Mouse (Mus musculus) kidney, embryonic 14.5 days (tissue): ENCODE data around the gene Six3. TPM values are rescaled to one million over a fixed set of nuclear protein-coding genes. Genes with fewer than 3 reads are reported as not detected.

Experiments used
- ATAC-seq: fragments of 200-750 bp; cut with Nextera tagmentation; 2 replicates; pipeline ENCODE4 v1.8.0; 2017; ENCODE audit warnings: moderate number of reproducible peaks, mild to moderate bottlenecking, moderate TSS enrichment, moderate library complexity; ENCODE audit not compliant: low FRiP score, low TSS enrichment
- H3K27ac ChIP-seq: fragments of 300-500 bp; sonication (generic); 2 replicates; pipeline ENCODE4 v1.5.1; 2014; ENCODE audit warnings: low read depth, mild to moderate bottlenecking, low read length, moderate library complexity, mixed read lengths
- H3K27me3 ChIP-seq: fragments of 300-500 bp; sonication (generic); 2 replicates; pipeline ENCODE4 v1.6.1; 2014; ENCODE audit warnings: mild to moderate bottlenecking, low read length; ENCODE audit not compliant: control insufficient read depth, insufficient read depth
- H3K36me3 ChIP-seq: fragments of 300-500 bp; sonication (generic); 2 replicates; pipeline ENCODE4 v1.6.1; 2014; ENCODE audit warnings: low read length, mixed read lengths; ENCODE audit not compliant: control insufficient read depth, insufficient read depth
- H3K4me1 ChIP-seq: fragments of 300-500 bp; sonication (generic); 2 replicates; pipeline ENCODE4 v1.6.1; 2014; ENCODE audit warnings: low read length, mixed read lengths; ENCODE audit not compliant: control insufficient read depth, insufficient read depth
- H3K4me2 ChIP-seq: fragments of 300-500 bp; sonication (generic); replicated peaks from 2 replicates; pipeline ENCODE4 v1.6.1; 2014; ENCODE audit warnings: low read depth, mild to moderate bottlenecking, low read length
- H3K4me3 ChIP-seq: fragments of 300-500 bp; sonication (generic); 2 replicates; pipeline ENCODE4 v1.5.1; 2014; ENCODE audit warnings: mild to moderate bottlenecking, low read length
- H3K9ac ChIP-seq: fragments of 300-500 bp; sonication (generic); 2 replicates; pipeline ENCODE4 v1.6.1; 2014; ENCODE audit warnings: low read depth, mild to moderate bottlenecking, low read length, moderate library complexity
- H3K9me3 ChIP-seq: fragments of 300-500 bp; sonication (generic); 2 replicates; pipeline ENCODE4 v1.6.1; 2016; ENCODE audit warnings: low read length; ENCODE audit not compliant: control insufficient read depth
- WGBS: fragments of 180-500 bp; shearing (Covaris S2); extraction: QIAGEN DNeasy Blood & Tissue Kit; methylation state at CpG from one replicate; pipeline ENCODE4 v1.1.7; 2014; 5-methylcytosine and 5-hydroxymethylcytosine counted together
- polyA plus RNA-seq: library from polyadenylated mRNA; unstranded; fragments of >200 nt; fragmentation: Nextera tagmentation; extraction: Ambion mirVana; gene quantifications from 2 replicates; pipeline ENCODE4 v1.2.1, GENCODE M21; 2014

The Six3 gene
- polyA plus RNA-seq, 1 experiment from 2014 or later: not detected

DNA sequence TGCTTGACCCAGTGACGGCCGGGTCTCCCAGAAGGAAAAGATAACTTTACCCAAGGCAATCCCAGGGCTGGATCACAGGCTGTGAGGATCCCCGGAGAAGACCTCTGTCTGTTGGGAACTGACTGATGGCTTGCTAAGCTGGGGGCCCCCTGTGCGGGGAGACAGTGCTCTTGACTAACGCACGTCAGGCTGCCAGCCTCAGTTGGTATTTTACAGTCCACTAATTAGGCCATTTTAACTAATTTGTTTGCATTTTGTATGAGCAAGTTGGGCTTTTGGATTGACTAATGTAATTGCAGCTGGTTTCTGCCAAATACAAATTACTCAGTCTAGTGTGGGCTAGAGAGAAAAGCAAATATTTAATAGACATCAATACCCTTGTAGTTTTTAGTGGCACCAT, 21.4 kb upstream of the Six3 start:
- Histone ChIP-seq H3K36me3 (no peaks in the 10 kb centered on the region), H3K4me2 (no peak overlapping the region)
- no peak for ATAC-seq

DNA sequence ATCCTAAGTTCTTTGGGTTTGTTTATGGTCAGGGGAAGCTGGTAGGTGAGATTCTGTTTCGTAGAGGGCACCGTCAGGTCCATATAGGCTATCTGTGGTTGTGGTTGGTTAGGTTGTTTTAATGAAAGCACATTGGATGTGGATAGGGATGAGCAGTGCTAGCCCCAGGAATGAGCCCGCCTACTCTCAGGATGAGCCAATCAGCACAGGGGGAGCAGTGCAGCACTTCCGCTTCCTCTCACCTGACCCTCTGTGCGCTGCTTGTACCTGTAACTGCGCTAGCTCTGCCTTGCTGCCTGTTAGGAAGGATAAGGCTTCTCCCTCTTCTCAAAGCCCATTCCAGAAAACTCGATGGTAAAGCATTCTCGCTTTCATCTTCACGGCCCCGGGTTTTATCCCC, 17.6 kb upstream of the Six3 start:
- no peaks in the 10 kb centered on the region for H3K36me3 ChIP-seq
- H3K4me2 ChIP-seq: no peak overlapping the region
- no peaks in the 10 kb centered on the region for H3K27me3 ChIP-seq
- H3K4me1 ChIP-seq: no peaks in the 10 kb centered on the region
- no peak overlapping the region for H3K9ac ChIP-seq
- H3K27ac ChIP-seq: no peak overlapping the region
- no peak overlapping the region for H3K4me3 ChIP-seq
- 50% methylated on average over 10 of the region's 10 CpGs for WGBS
- no peaks in the 10 kb centered on the region for H3K9me3 ChIP-seq
- no peak for ATAC-seq

More for the DNA sequence above, 21.4 kb upstream of the Six3 start:
- no peaks in the 10 kb centered on the region for H3K9me3 ChIP-seq
- no peaks in the 10 kb centered on the region for H3K27me3 ChIP-seq
- no peak overlapping the region for H3K27ac ChIP-seq
- no peaks in the 10 kb centered on the region for H3K4me1 ChIP-seq
- no peak overlapping the region for H3K9ac ChIP-seq
- 79% methylated on average over 6 of the region's 6 CpGs for WGBS
- no peak overlapping the region for H3K4me3 ChIP-seq

DNA sequence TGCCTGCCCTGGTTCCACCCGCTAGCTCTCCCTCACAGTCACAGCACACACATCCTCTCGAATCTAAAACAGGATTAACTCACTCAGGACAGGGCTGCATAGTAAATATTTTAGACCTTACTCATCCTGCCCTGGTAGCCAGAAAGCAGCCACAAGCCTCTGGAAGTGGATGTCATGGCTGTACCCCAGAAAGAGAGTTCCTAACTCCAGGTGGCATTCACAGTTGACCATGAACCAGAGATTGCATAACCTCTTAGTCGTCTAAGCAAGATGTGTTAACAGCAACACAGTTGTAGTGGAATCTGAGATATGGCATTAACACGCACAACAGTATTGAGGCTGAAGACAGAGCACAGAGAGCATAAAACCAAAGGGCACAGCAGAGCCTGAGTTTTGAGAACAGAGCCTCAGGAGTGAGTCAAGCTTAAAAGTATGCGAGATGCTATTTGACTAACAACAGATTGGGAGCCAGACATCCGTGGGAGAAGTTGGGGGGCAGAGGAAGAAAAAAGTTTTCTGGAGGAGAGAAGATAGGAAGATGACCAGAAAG, 17.0 kb upstream of the Six3 start:
- no peak for ATAC-seq
- Histone ChIP-seq H3K4me3 (no peak overlapping the region), H3K4me2 (no peak overlapping the region), H3K9me3 (no peaks in the 10 kb centered on the region), H3K9ac (no peak overlapping the region), H3K27ac (no peak overlapping the region), H3K4me1 (no peaks in the 10 kb centered on the region), H3K36me3 (no peaks in the 10 kb centered on the region), H3K27me3 (no peaks in the 10 kb centered on the region)
- 41% methylated on average over 6 of the region's 6 CpGs for WGBS

DNA sequence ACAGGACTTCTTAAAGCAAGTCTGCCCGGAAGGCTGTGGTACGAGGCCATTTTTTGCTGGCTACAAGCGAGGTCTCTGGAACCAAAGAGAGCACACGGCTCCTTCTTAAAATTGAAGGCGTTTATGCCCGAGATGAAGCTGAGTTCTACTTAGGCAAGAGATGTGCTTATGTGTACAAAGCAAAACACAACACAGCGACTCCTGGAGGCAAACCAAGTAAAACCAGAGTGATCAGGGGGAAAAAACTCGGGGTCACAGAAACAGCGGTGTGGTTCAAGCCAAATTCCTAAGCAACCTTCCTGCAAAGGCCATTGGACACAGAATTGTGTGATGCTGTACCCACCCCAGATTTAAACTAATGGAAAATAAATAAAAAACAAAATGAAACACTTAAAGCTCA, 13.9 kb upstream of the Six3 start:
- no peak for ATAC-seq
- Histone ChIP-seq H3K9ac (no peak overlapping the region), H3K36me3 (no peaks in the 10 kb centered on the region), H3K9me3 (no peaks in the 10 kb centered on the region), H3K4me1 (no peaks in the 10 kb centered on the region), H3K4me2 (no peak overlapping the region), H3K27ac (no peak overlapping the region), H3K4me3 (no peak overlapping the region), H3K27me3 (peaks cover 23% of the 10 kb centered on the region)
- WGBS: 69% methylated on average over 9 of the region's 9 CpGs

DNA sequence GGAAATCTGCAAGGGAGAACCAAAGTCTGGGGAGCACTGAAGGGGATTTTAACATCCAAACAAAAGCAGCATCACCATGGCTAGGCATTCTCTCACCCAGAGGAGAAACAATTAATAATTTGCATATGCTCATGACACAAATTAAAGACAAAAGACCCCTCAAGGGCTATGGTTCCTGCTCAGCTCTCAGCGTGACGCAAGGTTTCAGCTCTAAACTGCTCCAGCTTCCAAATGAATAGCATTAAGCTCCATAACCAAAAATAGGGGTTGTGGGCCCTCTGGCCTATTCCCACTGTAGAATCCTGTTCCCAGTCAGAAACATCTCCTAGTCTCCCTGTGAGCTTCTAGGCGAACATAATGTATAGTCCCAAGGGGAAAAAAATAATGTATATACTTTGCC, 6.9 kb upstream of the Six3 start:
- Histone ChIP-seq H3K4me1 (no peaks in the 10 kb centered on the region), H3K9me3 (no peaks in the 10 kb centered on the region), H3K27ac (no peak overlapping the region), H3K9ac (no peak overlapping the region), H3K4me2 (no peak overlapping the region), H3K27me3 (peaks cover 84% of the 10 kb centered on the region), H3K36me3 (no peaks in the 10 kb centered on the region), H3K4me3 (no peak overlapping the region)
- WGBS: 6% methylated on average over 3 of the region's 3 CpGs
- no peak for ATAC-seq

DNA sequence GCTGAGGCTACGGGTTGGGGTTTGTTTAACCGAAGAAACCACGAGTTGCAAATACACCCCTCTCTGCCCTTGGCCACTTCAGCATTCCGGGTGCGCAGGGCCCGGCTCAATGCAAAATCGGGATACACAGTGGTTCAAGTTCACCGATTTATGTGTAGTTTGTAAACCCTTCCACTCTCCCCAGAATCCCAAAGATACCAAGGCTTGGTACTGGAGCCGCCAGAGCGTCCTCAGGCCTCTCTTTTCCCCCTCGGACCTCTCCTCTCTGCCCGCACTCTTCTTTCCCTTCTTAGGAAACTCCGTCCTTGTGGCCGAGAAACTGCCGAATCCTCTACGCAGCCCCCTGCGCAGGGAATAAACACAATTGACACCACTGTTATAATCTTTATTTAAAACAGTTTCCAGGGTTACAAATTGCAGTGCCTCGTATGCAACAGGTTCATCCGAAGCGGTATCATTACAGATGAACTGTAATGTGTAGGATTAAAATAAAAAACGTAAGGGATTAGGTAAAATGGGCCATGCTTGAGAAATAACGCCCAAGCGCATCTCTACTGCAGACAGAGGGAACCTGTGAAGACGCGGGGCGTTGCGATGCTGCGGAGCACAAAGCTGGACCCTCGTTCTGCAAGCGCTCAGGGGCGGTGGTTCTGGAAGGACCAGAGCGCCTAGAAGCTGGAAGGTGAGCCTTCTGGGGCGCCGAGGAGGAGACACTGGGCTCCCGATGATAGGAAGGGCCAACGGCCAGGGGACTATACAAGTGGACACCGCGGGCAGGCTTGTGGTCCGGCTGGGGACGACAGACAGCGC, 5.6 kb upstream of the Six3 start:
- Histone ChIP-seq H3K4me2 (no peak overlapping the region), H3K9ac (no peak overlapping the region), H3K27ac (no peak overlapping the region), H3K4me1 (no peaks in the 10 kb centered on the region), H3K9me3 (no peaks in the 10 kb centered on the region), H3K36me3 (no peaks in the 10 kb centered on the region), H3K27me3 (peaks cover 86% of the 10 kb centered on the region), H3K4me3 (no peak overlapping the region)
- 1% methylated on average over 41 of the region's 41 CpGs for WGBS
- ATAC-seq: no peak

DNA sequence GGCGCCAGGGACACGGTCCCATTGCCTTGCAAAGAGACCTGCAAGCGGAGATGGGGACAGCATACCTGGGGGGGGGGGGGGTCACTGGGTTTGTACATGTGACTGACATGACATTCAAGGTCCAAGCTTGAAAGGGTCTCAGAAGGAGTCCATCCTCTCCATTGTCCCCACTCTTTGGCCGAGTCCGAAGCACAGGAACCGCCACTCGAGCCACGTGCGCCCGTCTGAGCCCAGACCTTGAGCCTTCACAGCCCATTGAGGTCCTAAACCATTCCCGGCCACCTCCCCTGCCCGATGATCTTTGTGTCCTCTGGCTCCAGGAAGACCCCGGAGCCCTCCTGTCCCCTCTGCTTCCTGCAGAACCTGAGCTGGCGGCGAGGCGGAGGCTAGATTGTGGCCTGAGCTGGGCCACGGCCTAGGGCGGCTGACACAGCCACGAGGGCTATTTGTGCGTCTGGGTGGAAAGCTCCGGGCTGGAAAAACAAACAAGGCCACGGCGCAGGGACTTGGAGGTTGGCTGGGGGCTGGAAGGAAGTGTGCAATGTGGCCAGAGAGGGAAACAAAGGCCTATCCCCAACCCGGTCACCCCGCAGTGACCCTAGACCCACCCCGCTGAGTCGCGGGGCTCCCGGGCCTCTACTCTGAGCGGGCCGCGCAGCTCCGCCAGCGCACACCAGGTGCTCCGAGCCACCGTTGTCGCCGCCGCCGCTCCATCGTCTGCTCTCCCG, 4.9 kb upstream of the Six3 start:
- WGBS: under 1% methylated on average over 42 of the region's 42 CpGs
- no peak overlapping the region for H3K4me2 ChIP-seq
- no peaks in the 10 kb centered on the region for H3K4me1 ChIP-seq
- no peaks in the 10 kb centered on the region for H3K9me3 ChIP-seq
- H3K4me3 ChIP-seq: no peak overlapping the region; the same call in 1 of the 2 replicates
- H3K36me3 ChIP-seq: no peaks in the 10 kb centered on the region
- no peak overlapping the region for H3K9ac ChIP-seq
- H3K27me3 ChIP-seq: peaks cover 86% of the 10 kb centered on the region
- no peak overlapping the region for H3K27ac ChIP-seq
- no peak for ATAC-seq

DNA sequence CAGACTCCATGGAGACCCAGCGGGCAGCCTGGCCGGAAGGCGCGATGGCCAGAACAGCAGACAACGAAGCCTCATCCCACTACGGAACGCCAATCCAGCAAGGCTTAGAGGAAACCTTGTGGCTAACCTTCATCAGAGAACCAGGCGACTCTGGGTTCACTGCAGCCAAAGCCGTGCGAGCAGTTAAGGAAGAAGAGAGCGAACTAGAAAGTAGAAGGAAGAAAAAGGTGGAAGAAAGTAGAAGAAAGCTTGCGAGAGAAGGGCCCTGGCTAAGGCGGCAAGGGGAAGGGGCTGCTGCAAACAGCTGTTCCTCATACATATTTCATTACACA, 4.3 kb upstream of the Six3 start:
- Histone ChIP-seq H3K4me3 (no peak overlapping the region), H3K36me3 (no peaks in the 10 kb centered on the region), H3K4me2 (no peak overlapping the region), H3K27ac (no peak overlapping the region), H3K4me1 (no peaks in the 10 kb centered on the region), H3K27me3 (peaks cover 89% of the 10 kb centered on the region), H3K9me3 (no peaks in the 10 kb centered on the region), H3K9ac (no peak overlapping the region)
- WGBS: under 1% methylated on average over 13 of the region's 13 CpGs
- no peak for ATAC-seq
